Mouse (Mus musculus) kidney, postnatal 36 days (tissue): ENCODE results near the gene Wdr5.

ENCODE experiments used
- DNase-seq, 2 experiments: peaks; one replicate each; pipeline ENCODE4 v3.0.0; 2021 to 2022; ENCODE audit warnings: mixed read lengths in 2 of 2

Gene Wdr5

GRCm38 (mm10) chr2:27552620-27553287, 37.8 kb downstream of the Wdr5 start:
- DNase-seq, result peak; percentile 73 to 89

- DNase-seq, result peak; percentile 70 to 74
Measured at GRCm38 (mm10) chr2:27554308-27554707, 39.4 kb downstream of the Wdr5 start.

- DNase-seq, result no peak
Measured at GRCm38 (mm10) chr2:27556921-27557320, 42.0 kb downstream of the Wdr5 start.

GRCm38 (mm10) chr2:27560708-27561123, 45.8 kb downstream of the Wdr5 start:
- DNase-seq, result peak; percentile 68 to 78

- no peak for DNase-seq
Measured at GRCm38 (mm10) chr2:27561159-27561558, 46.2 kb downstream of the Wdr5 start.

GRCm38 (mm10) chr2:27561829-27562228, 46.9 kb downstream of the Wdr5 start:
- no peak for DNase-seq

GRCm38 (mm10) chr2:27563641-27564148, 48.7 kb downstream of the Wdr5 start:
- DNase-seq, result peak in 1 of 2 experiments; percentile 51

- DNase-seq, result no peak
Measured at GRCm38 (mm10) chr2:27564694-27565093, 49.7 kb downstream of the Wdr5 start.

- DNase-seq, result no peak
Measured at GRCm38 (mm10) chr2:27565316-27566103, 50.6 kb downstream of the Wdr5 start.

GRCm38 (mm10) chr2:27570856-27571255, 55.9 kb downstream of the Wdr5 start:
- DNase-seq, result no peak

GRCm38 (mm10) chr2:27572261-27572793, 57.4 kb downstream of the Wdr5 start:
- DNase-seq, result peak; percentile 66 to 68

- DNase-seq, result peak; percentile 67 to 73
Measured at GRCm38 (mm10) chr2:27572928-27573627, 58.1 kb downstream of the Wdr5 start.

- no peak for DNase-seq
Measured at GRCm38 (mm10) chr2:27573628-27573966, 58.6 kb downstream of the Wdr5 start.

- peak; percentile 61 to 63 for DNase-seq
Measured at GRCm38 (mm10) chr2:27576416-27576815, 61.5 kb downstream of the Wdr5 start.

- DNase-seq, result no peak
Measured at GRCm38 (mm10) chr2:27578552-27578951, 63.6 kb downstream of the Wdr5 start.

GRCm38 (mm10) chr2:27582112-27582511, 67.2 kb downstream of the Wdr5 start:
- peak; percentile 29 to 33 for DNase-seq

GRCm38 (mm10) chr2:27583019-27583418, 68.1 kb downstream of the Wdr5 start:
- no peak for DNase-seq

GRCm38 (mm10) chr2:27584546-27584945, 69.6 kb downstream of the Wdr5 start:
- no peak for DNase-seq
